Mouse (Mus musculus) myocyte (in vitro differentiated cells): ENCODE results near the gene Polr3a.

Experiments used
- POLR2A ChIP-seq: IDR thresholded peaks from one replicate; pipeline ENCODE4 v1.6.1; 2011; ENCODE audit warnings: low read depth, mild to moderate bottlenecking, control low read depth, moderate library complexity; ENCODE audit not compliant: insufficient read length
- TCF12 ChIP-seq: IDR thresholded peaks from one replicate; pipeline ENCODE4 v1.6.1; 2011; ENCODE audit warnings: mild to moderate bottlenecking, control low read depth; ENCODE audit not compliant: poor library complexity, insufficient read depth, severe bottlenecking
- TCF3 ChIP-seq: IDR thresholded peaks from one replicate; pipeline ENCODE4 v1.6.1; 2011; ENCODE audit warnings: low read depth, control low read depth; ENCODE audit not compliant: insufficient read length

DNA sequence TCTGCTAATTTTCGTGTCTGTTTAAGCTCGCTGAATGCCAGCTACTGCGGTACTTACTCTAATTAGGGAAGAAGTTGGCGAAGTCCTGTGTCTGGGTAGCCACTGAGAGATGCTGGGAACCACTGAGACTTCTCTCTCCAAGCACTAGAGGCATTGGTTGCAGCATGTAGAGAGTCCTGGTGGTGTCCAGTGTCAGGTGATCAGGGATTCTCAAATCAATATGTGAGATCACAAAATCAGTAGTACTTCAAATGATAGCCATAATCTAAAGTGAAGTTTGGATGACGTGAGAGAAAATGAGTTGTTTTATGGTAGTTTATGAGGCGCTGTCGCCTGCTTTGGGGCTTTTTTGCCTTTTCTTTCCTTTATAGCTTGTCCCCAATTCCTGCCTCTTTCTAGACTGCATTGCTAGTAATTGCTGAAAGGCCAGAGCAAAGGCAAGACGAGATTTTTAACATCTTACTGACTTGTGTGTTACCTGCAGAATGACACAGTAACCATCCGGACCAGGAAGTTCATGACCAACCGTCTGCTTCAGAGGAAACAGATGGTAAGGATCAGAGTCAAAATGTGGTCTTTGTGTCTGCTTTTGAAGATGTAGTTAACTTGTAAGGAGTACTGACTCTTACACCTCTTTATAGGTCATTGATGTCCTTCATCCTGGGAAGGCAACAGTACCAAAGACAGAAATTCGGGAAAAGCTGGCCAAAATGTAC is 4.6 kb upstream of the Polr3a start:
- TF ChIP-seq TCF3 (no peak), TCF12 (no peak), POLR2A (no peak)
